Mouse (Mus musculus) megakaryocyte, embryonic 14.5 days (primary cell): ENCODE measurements around the gene Wipf1. TPM values are rescaled to one million over a fixed set of nuclear protein-coding genes. Genes with fewer than 3 reads are reported as not detected.

Source experiments
- H3K27me3 ChIP-seq: replicated peaks from 2 replicates; pipeline ENCODE3; 2012; ENCODE audit warnings: inconsistent platforms
- H3K36me3 ChIP-seq: replicated peaks from 2 replicates; pipeline ENCODE3; 2012; ENCODE audit warnings: low read length, inconsistent platforms, mixed read lengths
- H3K4me1 ChIP-seq: 2 replicates; pipeline ENCODE4 v1.6.1; 2012; ENCODE audit warnings: inconsistent platforms
- H3K4me3 ChIP-seq: replicated peaks from 2 replicates; pipeline ENCODE3; 2012; ENCODE audit warnings: moderate library complexity, mild to moderate bottlenecking, inconsistent platforms
- H3K9me3 ChIP-seq: 2 replicates; pipeline ENCODE4 v1.6.1; 2012; ENCODE audit warnings: inconsistent platforms
- FLI1 ChIP-seq: IDR thresholded peaks from 2 replicates; pipeline ENCODE4 v1.6.1; 2012; ENCODE audit warnings: low read length, inconsistent platforms, mixed read lengths
- GATA1 ChIP-seq: IDR thresholded peaks from 3 replicates; pipeline ENCODE4 v1.6.1; 2012; ENCODE audit warnings: mixed read lengths, low read length, inconsistent platforms, borderline replicate concordance
- polyA plus RNA-seq: library from polyadenylated mRNA; stranded (reverse); fragments of >175 nt; gene quantifications from 2 replicates; pipeline ENCODE4 v1.2.3, GENCODE M21; 2012; ENCODE audit warnings: low replicate concordance; ENCODE audit not compliant: insufficient read depth

The Wipf1 gene
- polyA plus RNA-seq, 1 experiment: 310 TPM

DNA sequence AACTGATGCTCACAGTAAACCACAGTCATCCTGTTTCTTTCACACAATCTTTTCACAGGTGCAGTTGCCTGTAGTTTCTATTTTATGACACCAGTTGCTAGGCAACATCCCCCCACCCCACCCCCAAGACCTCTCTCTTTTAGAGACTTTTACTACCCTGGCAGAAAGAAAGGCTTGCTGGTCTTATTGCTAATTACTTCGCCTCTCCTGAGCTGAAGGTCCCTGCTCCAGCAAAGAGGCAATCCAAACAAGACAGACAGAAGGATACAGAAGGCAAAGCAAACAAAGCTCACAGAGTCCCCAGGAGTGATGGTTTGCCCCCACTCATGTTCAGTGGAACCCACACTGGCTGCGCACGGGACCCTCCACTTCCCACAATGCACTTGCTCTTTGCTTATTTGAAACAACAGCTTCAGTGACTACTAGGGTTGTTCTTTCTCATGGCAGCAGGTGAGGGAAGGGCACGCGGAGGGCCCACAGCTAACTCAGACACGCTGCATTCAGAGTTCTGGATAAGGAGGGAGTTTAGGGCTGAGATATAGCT is 79.3 kb downstream of the Wipf1 start:
- Histone ChIP-seq H3K4me3 (peak overlapping the region; percentile 18), H3K27me3 (no peaks in the 10 kb centered on the region), H3K4me1 (peaks cover 83% of the 10 kb centered on the region), H3K36me3 (peaks cover 76% of the 10 kb centered on the region), H3K9me3 (no peaks in the 10 kb centered on the region)
- TF ChIP-seq FLI1: no peak
- no peak for TF ChIP-seq GATA1

GRCm38 (mm10) chr2:73443985-73444384 is 85.5 kb downstream of the Wipf1 start:
- Histone ChIP-seq H3K36me3 (peaks cover 98% of the 10 kb centered on the region), H3K4me3 (no peak overlapping the region)
- no peak for TF ChIP-seq FLI1
- no peak for TF ChIP-seq GATA1

DNA sequence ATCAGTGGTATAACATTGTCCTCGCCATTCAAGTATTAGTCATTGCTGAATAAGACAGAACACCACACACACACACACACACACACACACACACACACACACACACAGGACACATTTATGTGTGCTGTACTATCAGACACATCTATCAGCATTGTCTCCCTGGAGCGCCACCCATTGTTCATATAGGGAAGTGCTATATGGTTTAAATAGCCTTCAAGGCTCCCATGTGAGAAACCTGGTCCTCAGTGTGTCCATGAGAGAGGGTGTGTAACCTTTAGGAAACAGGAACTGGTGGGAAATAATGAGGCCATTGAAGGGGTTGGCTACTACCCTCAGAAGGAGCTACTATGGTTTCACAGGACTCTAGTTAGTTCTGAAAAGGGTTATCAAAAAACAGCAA is 87.5 kb downstream of the Wipf1 start:
- Histone ChIP-seq H3K27me3 (no peaks in the 10 kb centered on the region), H3K4me1 (peaks cover 28% of the 10 kb centered on the region), H3K4me3 (no peak overlapping the region), H3K36me3 (peaks cover 99% of the 10 kb centered on the region), H3K9me3 (0 out of 2 replicates have a peak, but pooled peaks cover 3% of the 10 kb centered on the region)
- TF ChIP-seq FLI1 (no peak), GATA1 (no peak)

More at GRCm38 (mm10) chr2:73443985-73444384, 85.5 kb downstream of the Wipf1 start:
- H3K9me3 ChIP-seq: no peaks in the 10 kb centered on the region
- H3K4me1 ChIP-seq: peaks cover 41% of the 10 kb centered on the region
- H3K27me3 ChIP-seq: no peaks in the 10 kb centered on the region

- TF ChIP-seq GATA1 (no peak), FLI1 (no peak)
- H3K4me3 ChIP-seq: no peak overlapping the region
- H3K4me1 ChIP-seq: peaks cover 32% of the 10 kb centered on the region
- 0 out of 2 replicates have a peak, but pooled peaks cover 3% of the 10 kb centered on the region for H3K9me3 ChIP-seq
- no peaks in the 10 kb centered on the region for H3K27me3 ChIP-seq
- peaks cover 99% of the 10 kb centered on the region for H3K36me3 ChIP-seq
Observed at GRCm38 (mm10) chr2:73440319-73440718, 89.2 kb downstream of the Wipf1 start.

- Histone ChIP-seq H3K27me3 (no peaks in the 10 kb centered on the region), H3K4me1 (peaks cover 14% of the 10 kb centered on the region), H3K9me3 (0 out of 2 replicates have a peak, but pooled peaks cover 3% of the 10 kb centered on the region), H3K36me3 (peaks cover 97% of the 10 kb centered on the region), H3K4me3 (no peak overlapping the region)
- TF ChIP-seq FLI1 (no peak), GATA1 (no peak)
Observed at GRCm38 (mm10) chr2:73436976-73437375, 92.6 kb downstream of the Wipf1 start.

- TF ChIP-seq FLI1 (no peak), GATA1 (no peak)
- Histone ChIP-seq H3K27me3 (no peaks in the 10 kb centered on the region), H3K36me3 (peaks cover 97% of the 10 kb centered on the region), H3K9me3 (0 out of 2 replicates have a peak, but pooled peaks cover 3% of the 10 kb centered on the region), H3K4me3 (no peak overlapping the region), H3K4me1 (peaks cover 12% of the 10 kb centered on the region)
Observed at GRCm38 (mm10) chr2:73435847-73436246, 93.7 kb downstream of the Wipf1 start.

- Histone ChIP-seq H3K4me3 (no peak overlapping the region), H3K36me3 (peaks cover 83% of the 10 kb centered on the region), H3K9me3 (no peaks in the 10 kb centered on the region), H3K4me1 (peaks cover 30% of the 10 kb centered on the region), H3K27me3 (no peaks in the 10 kb centered on the region)
- no peak for TF ChIP-seq GATA1
Observed at GRCm38 (mm10) chr2:73431959-73432396, 97.6 kb downstream of the Wipf1 start.

DNA sequence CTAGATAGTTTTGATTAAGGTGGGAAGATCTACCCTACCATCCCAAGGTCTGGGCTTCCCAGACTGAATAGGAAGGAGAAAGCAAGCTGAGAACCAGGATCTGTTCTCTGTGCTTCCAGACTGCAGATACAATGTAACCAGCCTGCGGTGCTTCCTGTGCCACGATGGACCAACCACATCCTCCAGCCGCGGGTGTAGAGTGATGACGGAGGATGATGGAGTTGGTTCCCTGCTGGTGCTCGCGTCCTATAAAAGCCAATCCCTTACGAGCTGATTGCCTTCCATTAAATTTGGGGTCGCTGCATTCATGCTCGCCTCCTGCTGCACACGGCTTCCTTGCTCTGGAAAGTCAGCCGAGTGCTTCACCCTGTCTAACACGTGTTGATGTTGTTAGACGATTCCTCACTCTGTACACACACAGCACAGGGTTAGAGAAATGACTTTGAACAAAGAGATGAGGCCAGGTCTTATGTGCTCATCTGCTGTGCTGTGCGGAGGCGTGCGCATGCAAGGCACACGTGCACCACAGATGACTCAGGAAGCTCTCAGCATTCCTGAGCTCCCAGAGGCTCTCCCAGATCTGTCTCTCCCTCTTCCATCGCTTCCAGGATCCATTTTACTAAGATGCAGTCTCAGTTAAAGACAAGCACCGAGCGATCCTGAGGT is 100.6 kb downstream of the Wipf1 start:
- Histone ChIP-seq H3K27me3 (peaks cover 1% of the 10 kb centered on the region), H3K4me3 (peak overlapping the region; percentile 1), H3K36me3 (peaks cover 53% of the 10 kb centered on the region), H3K9me3 (no peaks in the 10 kb centered on the region), H3K4me1 (peaks cover 24% of the 10 kb centered on the region)
- TF ChIP-seq FLI1 (no peak), GATA1 (no peak)

DNA sequence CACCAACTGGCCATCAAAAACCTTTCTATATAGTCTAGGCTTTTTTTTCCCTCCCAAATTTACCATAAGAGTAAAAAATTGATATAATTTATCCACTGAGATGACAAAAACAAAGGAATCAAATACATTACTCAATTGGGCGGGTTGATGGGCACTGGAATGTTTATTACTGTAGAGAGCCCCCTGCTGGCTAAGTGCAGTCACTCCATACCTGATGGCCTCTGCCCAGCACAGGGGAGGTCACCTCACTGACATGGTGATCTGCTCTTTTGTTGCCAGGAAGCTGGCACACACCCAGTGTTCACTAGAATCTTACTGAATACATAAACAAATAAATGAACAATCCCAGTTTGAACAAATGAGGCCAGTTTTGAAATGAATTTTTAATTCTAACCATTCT is 102.2 kb downstream of the Wipf1 start:
- peaks cover 27% of the 10 kb centered on the region for H3K4me1 ChIP-seq
- H3K4me3 ChIP-seq: no peak overlapping the region
- peaks cover 10% of the 10 kb centered on the region for H3K27me3 ChIP-seq
- no peak for TF ChIP-seq GATA1
- TF ChIP-seq FLI1: no peak
- no peaks in the 10 kb centered on the region for H3K9me3 ChIP-seq
- peaks cover 38% of the 10 kb centered on the region for H3K36me3 ChIP-seq

DNA sequence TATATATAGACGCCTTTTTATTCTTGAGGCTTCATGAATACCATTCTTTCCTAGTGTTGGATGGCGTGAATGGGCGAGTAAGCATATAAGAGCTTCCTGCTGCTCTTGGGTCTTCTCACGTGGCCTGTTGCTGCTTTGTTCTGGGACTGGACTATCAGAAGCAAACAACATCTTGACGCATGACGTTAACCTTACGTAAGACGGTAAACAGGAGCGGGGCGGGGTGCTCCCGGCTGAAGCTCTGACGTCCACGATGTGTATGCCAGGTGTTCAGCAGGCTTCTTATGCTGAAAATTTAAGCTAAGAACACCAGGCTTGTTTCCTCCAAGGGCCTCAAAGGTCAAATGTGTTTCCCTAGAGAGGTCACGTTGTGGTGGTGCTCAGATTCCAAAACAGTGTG is 103.7 kb downstream of the Wipf1 start:
- peaks cover 23% of the 10 kb centered on the region for H3K36me3 ChIP-seq

More for the DNA sequence above, 103.7 kb downstream of the Wipf1 start:
- peaks cover 27% of the 10 kb centered on the region for H3K4me1 ChIP-seq
- TF ChIP-seq GATA1 (no peak), FLI1 (no peak)
- no peaks in the 10 kb centered on the region for H3K9me3 ChIP-seq
- H3K27me3 ChIP-seq: peaks cover 18% of the 10 kb centered on the region
- H3K4me3 ChIP-seq: no peak overlapping the region
